Mouse (Mus musculus): ENCODE data around the gene Ccdc92b.

- TF ChIP-seq POLR2A (IDR thresholded peaks at IDR 0.05; ENCODE audit: insufficient read depth, low read depth, low read length) (no peak), CTCF (IDR thresholded peaks at IDR 0.05; ENCODE audit: insufficient read depth, low read depth, low read length) (no peak)
Observed at GRCm38 (mm10) chr11:74610545-74611176, 8.7 kb upstream of the Ccdc92b start, which contains the start of gene Rap1gap2.

Data from olfactory bulb, adult 2 months (tissue).